Mouse (Mus musculus) heart, postnatal 0 days (tissue): ENCODE measurements around the gene Sft2d1. TPM values are rescaled to one million over a fixed set of nuclear protein-coding genes. Genes with fewer than 3 reads are reported as not detected.

Source experiments
- ATAC-seq: fragments of 200-750 bp; cut with Nextera tagmentation; 2 replicates; pipeline ENCODE4 v1.8.0; 2017; ENCODE audit warnings: low read depth, moderate number of reproducible peaks, moderate library complexity; ENCODE audit not compliant: insufficient read depth
- DNase-seq: peaks from one replicate; pipeline ENCODE4 v3.0.0-alpha.2; 2016; ENCODE audit warnings: low spot score
- H3K27ac ChIP-seq: fragments of 300-500 bp; sonication (generic); 2 replicates; pipeline ENCODE4 v1.5.1; 2014; ENCODE audit warnings: low read depth, mild to moderate bottlenecking
- H3K27me3 ChIP-seq: fragments of 300-500 bp; sonication (generic); 2 replicates; pipeline ENCODE4 v1.6.1; 2014; ENCODE audit warnings: low read length, mixed read lengths; ENCODE audit not compliant: control insufficient read depth, insufficient read depth
- H3K36me3 ChIP-seq: fragments of 300-500 bp; sonication (generic); replicated peaks from 2 replicates; pipeline ENCODE4 v1.6.1; 2014; ENCODE audit warnings: low read length, mixed read lengths; ENCODE audit not compliant: control insufficient read depth, insufficient read depth
- H3K4me1 ChIP-seq: fragments of 300-500 bp; sonication (generic); 2 replicates; pipeline ENCODE4 v1.6.1; 2014; ENCODE audit warnings: antibody characterized with exemption; ENCODE audit not compliant: control insufficient read depth, insufficient read depth
- H3K4me2 ChIP-seq: fragments of 300-500 bp; sonication (generic); 2 replicates; pipeline ENCODE4 v1.6.1; 2014; ENCODE audit warnings: low read depth, mild to moderate bottlenecking, low read length, moderate library complexity
- H3K4me3 ChIP-seq: fragments of 300-500 bp; sonication (generic); 2 replicates; pipeline ENCODE4 v1.5.1; 2014; ENCODE audit warnings: low read depth, low read length
- H3K9ac ChIP-seq: fragments of 300-500 bp; sonication (generic); replicated peaks from 2 replicates; pipeline ENCODE4 v1.6.1; 2014; ENCODE audit warnings: low read depth, low read length, mixed read lengths
- H3K9me3 ChIP-seq: fragments of 300-500 bp; sonication (generic); replicated peaks from 2 replicates; pipeline ENCODE4 v1.6.1; 2016; ENCODE audit warnings: low read length; ENCODE audit not compliant: control insufficient read depth
- CTCF ChIP-seq: IDR thresholded peaks from 2 replicates; pipeline ENCODE4 v1.5.1; 2016; ENCODE audit warnings: antibody characterized with exemption, control low read depth, low read depth
- EP300 ChIP-seq: IDR thresholded peaks from 2 replicates; pipeline ENCODE4 v1.6.1; 2016; ENCODE audit warnings: antibody characterized with exemption, low read depth
- WGBS: fragments of 180-500 bp; shearing (Covaris S2); extraction: QIAGEN DNeasy Blood & Tissue Kit; methylation state at CpG from one replicate; pipeline ENCODE4 v1.1.7; 2014; 5-methylcytosine and 5-hydroxymethylcytosine counted together
- polyA plus RNA-seq: library from polyadenylated mRNA; unstranded; fragments of >200 nt; fragmentation: Nextera tagmentation; extraction: Ambion mirVana; gene quantifications from 2 replicates; pipeline ENCODE4 v1.2.1, GENCODE M21; 2015
- total RNA-seq: library from RNA; depleted of rRNA; stranded (reverse); fragments of >200 nt; gene quantifications from 2 replicates; pipeline ENCODE4 v1.2.3, GENCODE M21; 2014; ENCODE audit warnings: low replicate concordance

Gene Sft2d1
- total and polyA plus RNA-seq, 2 experiments from 2014 or later, result 54.4 to 68.5 TPM

DNA sequence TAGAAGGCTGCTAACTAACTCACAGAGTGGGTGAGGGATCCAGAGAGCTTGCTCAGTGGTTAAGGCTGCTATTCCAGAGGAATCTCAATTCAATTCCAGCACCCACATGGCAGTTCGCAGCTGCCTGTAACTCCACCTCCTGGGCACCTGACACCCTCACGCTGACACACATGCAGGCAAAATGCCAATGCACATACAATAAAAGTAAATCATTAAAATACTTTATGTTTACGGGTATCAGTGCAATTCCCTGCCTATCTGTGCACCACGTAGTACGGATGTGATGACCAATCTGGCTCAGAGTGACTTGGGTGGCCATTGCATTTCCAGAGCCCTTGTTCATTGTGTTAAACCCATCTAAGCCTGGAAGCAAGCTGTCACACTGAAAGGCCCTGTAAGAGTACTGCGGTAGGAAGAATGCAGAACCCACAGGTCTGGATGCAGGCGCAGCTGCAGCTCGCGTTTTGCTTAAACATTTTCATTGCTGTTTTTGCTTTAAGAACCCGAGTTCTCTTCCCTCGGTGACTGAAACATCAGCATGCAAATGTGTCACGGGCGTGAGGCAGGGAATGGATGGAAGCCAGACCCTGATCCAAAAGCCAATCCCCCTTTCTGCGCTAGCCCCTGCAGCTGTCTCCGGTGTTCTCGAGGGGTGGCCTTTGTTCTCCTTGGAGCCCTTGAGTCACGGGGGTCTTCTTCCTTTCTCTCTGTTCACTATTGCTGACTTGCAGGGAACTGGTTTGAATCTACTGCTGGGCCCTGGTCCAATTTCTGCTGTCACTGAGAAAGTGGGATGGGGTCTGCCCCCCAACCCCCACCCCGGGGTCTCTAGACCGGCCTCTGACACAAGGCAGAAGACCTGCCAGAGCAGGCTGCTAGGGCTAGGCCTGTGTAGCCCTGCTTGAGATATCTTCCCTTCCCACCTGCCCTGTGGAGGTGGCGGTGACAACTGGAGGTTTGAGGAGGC lies 56.9 kb downstream of the Sft2d1 start:
- 0 out of 2 replicates have a peak, but pooled peaks cover 10% of the 10 kb centered on the region for H3K4me1 ChIP-seq
- peaks cover 5% of the 10 kb centered on the region for H3K27me3 ChIP-seq
- no peak overlapping the region for H3K27ac ChIP-seq
- no peak overlapping the region for H3K4me2 ChIP-seq
- TF ChIP-seq EP300 (no peak), CTCF (no peak)
- no peak overlapping the region for H3K9ac ChIP-seq
- ATAC-seq, result no peak
- WGBS, result 26% methylated on average over 20 of the region's 20 CpGs
- H3K9me3 ChIP-seq, result no peaks in the 10 kb centered on the region
- DNase-seq, result no peak
- H3K4me3 ChIP-seq, result no peak overlapping the region
- no peaks in the 10 kb centered on the region for H3K36me3 ChIP-seq

DNA sequence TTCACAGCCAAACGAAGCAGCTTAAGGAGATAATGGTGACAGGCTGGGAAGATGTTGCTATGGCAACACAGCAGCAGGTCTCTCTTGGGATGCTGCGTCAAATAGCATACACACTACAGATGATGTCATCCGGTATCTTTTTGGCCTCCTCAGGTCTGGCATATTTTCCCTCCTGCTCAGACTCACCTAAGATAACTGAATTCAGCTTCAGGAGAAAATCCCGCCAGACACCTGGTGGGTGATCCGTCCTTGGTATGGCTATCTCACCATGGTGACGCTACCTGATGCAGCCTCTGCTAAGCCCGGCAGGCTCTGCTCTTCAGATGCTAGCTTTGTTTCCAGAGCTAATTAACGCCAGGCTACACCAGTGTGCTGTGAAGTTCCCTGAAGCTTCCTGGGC lies 57.7 kb downstream of the Sft2d1 start:
- no peaks in the 10 kb centered on the region for H3K9me3 ChIP-seq
- no peak for DNase-seq
- H3K4me3 ChIP-seq, result no peak overlapping the region
- H3K9ac ChIP-seq, result no peak overlapping the region
- whole genome bisulfite sequencing, result 26% methylated on average over 8 of the region's 8 CpGs
- H3K36me3 ChIP-seq, result no peaks in the 10 kb centered on the region
- no peak for TF ChIP-seq EP300
- no peak overlapping the region for H3K27ac ChIP-seq
- H3K27me3 ChIP-seq, result no peaks in the 10 kb centered on the region; the same call in 1 of the 2 replicates
- no peak for ATAC-seq
- no peak overlapping the region for H3K4me2 ChIP-seq
- H3K4me1 ChIP-seq, result 0 out of 2 replicates have a peak, but pooled peaks cover 10% of the 10 kb centered on the region

DNA sequence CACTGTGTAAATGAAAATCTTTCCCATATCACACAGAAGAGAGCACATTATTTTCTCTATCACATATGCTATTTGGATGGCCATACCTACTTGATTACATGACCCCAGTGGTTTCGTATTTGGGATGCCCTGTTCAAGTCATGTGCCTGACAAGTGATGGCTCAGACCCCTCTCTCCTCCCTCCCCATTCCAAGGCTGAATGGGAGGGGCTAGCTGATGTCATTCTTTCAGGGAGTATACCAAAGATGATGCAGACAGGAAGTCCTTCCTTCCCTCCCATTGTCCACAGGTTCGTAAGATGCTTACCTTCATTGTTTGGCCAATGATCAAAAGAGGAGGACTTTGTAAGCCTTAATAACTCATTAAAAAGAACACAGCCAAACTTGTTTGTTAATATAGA lies 58.3 kb downstream of the Sft2d1 start:
- Histone ChIP-seq H3K27ac (no peak overlapping the region), H3K36me3 (no peaks in the 10 kb centered on the region), H3K9ac (no peak overlapping the region), H3K4me3 (no peak overlapping the region), H3K4me1 (0 out of 2 replicates have a peak, but pooled peaks cover 10% of the 10 kb centered on the region), H3K9me3 (no peaks in the 10 kb centered on the region), H3K4me2 (no peak overlapping the region), H3K27me3 (no peaks in the 10 kb centered on the region; the same call in 1 of the 2 replicates)
- TF ChIP-seq EP300 (no peak), CTCF (no peak)
- ATAC-seq (no peak), DNase-seq (no peak)
- WGBS, result 51% methylated on average over 2 of the region's 2 CpGs

DNA sequence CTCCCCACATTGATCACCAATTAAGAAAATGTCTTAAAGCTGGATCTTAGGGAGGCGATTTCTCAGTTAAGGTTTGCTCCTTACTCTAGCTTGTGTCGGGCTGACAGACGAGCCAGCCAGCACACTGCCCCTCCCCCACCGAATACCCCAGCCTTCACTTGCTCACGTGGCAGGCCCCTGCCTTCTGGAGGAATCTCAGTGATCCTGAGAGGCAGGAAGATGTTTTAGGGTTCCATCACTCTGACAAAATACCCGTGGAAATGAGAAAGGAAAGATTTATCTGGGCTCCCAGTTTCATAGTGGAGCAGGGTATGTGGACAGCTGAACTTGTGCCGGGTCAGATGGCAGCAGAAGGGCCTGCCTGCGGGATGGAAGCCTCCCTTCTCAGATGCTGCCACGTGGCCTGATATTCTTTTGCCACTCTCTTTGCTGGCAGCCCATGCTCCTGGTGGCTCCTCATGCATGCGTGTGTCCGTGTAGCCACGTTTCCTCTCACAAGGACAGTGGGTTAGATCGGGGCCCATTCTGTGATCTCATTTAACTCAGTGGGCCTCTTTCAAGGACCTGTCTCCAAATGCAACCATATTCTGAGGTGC lies 59.8 kb downstream of the Sft2d1 start:
- Histone ChIP-seq H3K9ac (no peak overlapping the region), H3K4me2 (no peak overlapping the region), H3K36me3 (no peaks in the 10 kb centered on the region), H3K27me3 (no peaks in the 10 kb centered on the region), H3K27ac (no peak overlapping the region), H3K4me3 (no peak overlapping the region), H3K4me1 (0 out of 2 replicates have a peak, but pooled peaks cover 10% of the 10 kb centered on the region), H3K9me3 (no peaks in the 10 kb centered on the region)
- 44% methylated on average over 13 of the region's 13 CpGs for WGBS
- TF ChIP-seq EP300 (no peak), CTCF (no peak)
- DNase-seq, result no peak
- ATAC-seq, result no peak

DNA sequence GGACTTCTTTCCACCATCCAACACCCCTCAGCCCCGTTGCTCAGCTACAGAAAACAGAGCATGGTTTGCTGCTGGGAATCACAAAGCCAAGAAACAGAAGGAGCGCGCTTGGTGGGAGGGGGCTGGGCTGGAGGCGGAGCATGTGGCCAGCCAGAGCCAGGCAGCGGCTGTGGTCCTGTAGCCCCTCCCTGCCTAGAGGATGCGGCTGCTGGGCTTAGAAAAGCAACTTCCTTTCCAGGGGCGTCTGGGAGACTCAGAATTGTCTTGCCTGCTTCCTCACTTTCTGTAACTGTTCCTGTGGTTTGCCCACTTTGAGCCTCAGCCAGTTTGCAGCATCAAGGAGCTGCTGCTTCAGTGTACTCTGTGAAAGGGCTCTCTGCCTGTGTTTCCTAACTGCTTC lies 60.9 kb downstream of the Sft2d1 start:
- no peak for TF ChIP-seq EP300
- no peak for TF ChIP-seq CTCF
- H3K9ac ChIP-seq, result peak overlapping the region; percentile 16; the same call in 1 of the 2 replicates
- H3K4me1 ChIP-seq, result 0 out of 2 replicates have a peak, but pooled peaks cover 10% of the 10 kb centered on the region
- peak; percentile 57 for ATAC-seq
- no peaks in the 10 kb centered on the region for H3K27me3 ChIP-seq
- H3K4me2 ChIP-seq, result peak overlapping the region; percentile 58
- DNase-seq, result peak; percentile 62
- H3K27ac ChIP-seq, result peak overlapping the region; percentile 56
- peak overlapping the region; percentile 34 for H3K4me3 ChIP-seq
- H3K9me3 ChIP-seq, result no peaks in the 10 kb centered on the region
- 0% methylated on average over 7 of the region's 7 CpGs for WGBS
- H3K36me3 ChIP-seq, result no peaks in the 10 kb centered on the region
